Mouse (Mus musculus) skeletal muscle tissue, adult 2 months (tissue): ENCODE results near the gene Ranbp9.
A peak's percentile ranks its signal among the peaks of the same experiment; 100 is the strongest.

Experiments
- DNase-seq: peaks from one replicate; pipeline ENCODE4 v3.0.0-alpha.2; 2012; ENCODE audit warnings: low read depth, low spot score

Ranbp9 gene

DNA sequence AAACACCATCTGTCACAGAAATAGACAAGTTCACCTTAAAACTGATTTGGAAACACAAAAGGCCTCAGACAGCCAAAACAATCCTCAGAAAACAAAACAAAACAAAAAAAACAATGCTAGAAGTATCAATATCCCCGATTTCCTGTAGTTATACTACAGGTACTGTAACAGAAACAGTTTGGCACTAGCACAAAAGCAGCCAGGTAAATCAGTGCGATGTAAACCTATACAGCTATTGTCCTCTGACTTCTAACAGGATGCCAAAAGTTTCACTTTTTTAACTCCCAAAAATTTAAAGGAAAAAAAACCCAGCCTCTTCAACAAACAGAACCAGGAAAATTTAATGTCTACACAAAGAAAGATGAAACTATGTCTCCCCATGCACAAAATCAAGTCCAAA is 28.9 kb downstream of the Ranbp9 start:
- DNase-seq = no peak

DNA sequence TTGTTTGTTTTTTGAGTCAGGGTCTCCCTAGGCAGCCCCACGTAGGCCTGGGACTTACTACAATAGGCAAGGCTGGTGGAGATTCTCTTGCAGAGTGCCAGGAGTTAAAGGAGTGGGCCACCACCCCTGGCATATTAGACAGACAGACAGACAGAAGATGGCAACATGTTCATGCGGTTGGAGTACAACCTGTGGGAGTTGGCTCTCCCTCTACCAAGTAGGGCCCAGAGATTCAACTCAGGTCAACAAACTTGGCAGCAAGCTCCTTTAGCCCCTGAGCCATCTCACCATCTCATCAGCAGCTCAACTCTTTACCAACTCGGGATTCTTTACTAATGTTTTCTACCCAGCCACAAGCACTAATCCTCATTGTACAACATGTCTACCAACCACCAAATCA is 30.4 kb downstream of the Ranbp9 start:
- no peak for DNase-seq

DNA sequence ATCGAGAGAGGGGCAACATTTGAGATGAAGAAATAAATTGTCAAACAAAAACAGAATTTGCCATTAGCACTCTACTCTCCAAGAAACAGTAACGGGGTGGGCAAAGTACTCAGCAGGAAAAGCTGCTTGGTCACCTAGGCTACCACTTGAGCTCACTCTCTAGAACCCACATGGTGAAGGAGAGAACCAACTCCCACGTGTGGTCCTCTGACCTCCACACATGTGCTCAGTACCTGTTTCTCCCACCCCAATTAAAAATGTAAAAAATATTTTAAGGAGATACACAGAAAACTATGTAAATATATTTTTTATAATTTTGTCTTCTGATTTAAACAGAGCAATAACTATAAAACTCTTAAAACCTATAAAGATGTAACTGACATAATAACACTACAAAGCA is 33.4 kb downstream of the Ranbp9 start:
- no peak for DNase-seq

DNA sequence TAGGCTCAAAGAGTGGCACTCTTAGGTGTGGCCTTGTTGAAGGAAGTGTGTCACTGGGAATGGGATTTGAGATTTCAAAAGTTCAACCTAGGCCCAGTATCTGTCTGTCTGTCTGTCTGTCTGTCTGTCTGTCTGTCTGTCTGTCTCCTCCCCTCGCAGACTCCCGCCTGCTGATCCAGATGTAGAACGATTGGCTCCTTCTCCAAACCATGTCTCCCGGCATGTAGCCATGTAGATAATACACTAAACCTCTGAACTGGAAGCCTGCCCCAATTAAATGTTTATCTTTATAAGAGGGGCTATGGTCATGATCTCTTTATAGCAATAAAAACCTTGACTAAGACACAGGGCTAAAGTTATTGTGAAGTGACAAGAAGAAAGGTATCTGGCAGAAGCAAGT is 35.3 kb downstream of the Ranbp9 start:
- DNase-seq = no peak

DNA sequence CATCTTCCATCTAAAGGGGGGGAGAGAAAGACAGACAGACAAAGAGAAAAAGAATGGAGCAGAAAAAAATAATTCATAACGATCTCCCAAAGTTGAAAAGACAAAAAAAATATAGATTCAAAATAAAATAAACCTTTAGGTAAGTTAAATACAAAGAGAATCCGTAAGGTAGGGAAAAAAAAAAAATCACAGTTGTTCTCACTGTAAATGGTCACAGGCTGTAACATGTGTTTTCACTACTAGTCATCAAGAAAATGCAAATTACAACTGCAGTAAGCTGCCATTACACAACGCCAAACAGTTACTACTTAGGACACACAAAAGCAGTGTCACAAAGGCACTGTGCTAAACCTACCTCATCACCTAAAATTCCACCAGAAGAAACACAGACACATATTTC is 36.4 kb downstream of the Ranbp9 start:
- DNase-seq = no peak

DNA sequence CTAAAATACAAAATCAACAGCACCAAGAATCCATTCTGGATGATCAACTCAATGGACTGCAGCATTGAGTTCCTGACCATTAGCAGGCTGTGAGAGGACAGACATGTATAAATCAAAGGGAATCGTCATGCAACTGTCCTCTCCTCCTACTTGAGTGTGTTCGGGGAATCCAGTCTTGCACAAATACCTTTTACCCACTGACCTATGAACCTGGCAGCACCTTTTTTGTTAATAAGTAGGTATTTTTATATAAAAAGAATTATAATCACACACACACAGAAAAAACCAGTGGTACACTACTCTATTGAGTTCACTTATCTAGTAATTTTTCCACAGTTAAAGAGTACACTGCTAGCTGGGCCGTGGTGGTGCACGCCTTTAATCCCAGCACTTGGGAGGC is 37.4 kb downstream of the Ranbp9 start:
- no peak for DNase-seq

DNA sequence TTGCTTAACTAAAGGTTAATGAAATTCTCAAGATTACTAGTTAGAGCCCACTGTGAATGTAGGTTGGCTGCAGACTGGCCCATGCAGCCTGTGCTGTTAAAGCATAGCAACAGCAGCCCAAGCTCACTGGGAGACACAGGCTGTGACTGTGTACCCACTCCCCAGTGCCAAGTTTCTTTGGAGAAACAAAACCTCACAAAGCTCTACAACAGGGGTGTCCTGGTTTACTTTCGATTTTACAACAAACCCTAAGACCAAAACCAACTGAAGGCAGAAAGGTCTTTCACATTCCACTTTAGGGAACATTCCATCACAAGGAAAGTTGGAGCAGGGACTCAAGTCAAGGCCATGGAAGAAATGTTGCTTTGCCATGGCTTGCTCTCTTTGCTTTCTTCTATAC is 38.5 kb downstream of the Ranbp9 start:
- DNase-seq = no peak

DNA sequence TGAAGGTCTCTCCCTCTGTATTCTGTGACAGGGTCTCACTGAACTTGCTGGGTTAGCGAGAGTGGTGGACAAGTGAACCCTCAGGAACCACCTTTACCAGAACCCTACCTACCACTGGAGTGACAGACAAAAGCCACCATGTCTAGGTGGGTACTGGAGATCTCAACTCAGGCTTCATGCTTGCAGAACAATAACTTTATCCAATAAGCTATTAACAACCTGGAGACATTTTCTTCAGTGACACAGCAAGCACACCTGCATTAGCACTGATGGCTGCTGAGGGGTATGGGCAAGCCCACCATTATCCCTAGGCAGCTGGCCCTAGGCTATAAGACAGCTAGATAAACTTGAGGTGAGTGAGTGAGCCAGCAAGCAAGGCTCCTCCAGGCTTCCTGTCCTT is 40.7 kb downstream of the Ranbp9 start:
- DNase-seq = no peak

DNA sequence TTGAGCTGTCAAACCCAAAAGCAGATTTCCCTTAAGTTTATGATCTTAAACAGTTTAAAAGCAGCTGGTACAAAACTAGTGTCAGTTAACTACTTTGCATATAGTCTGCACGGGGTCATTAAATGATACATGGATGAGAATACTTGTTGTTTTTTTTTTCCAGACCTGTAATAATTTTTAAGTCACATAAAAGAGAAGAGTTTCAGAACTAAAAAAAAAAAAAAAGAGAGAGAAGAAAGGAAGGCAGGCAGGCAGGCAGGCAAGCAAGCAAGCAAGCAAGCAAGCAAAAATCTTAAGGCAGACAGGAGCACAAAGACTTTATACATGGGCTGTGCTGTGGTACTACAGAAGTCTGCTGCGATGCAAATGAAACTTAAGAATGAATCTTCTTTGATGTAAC is 47.7 kb downstream of the Ranbp9 start:
- no peak for DNase-seq

DNA sequence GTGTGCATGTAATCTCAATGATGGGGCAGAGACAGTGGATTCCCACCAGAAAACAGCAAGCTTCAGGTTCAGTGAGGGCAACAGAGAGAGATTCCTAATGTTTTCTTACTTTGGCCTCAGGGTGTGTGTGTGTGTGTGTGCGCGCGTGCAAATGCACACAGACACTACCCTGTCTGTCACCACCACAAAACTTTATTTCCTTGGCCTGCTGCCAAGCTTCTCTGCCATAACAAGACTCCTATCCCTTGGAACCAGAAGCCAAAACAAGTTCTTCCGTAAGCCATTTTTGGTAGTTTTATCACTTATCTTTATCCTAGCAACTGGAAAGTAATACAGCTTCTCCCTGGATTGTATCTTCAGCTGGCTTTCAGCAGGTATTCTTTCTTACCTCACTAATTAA is 52.6 kb downstream of the Ranbp9 start:
- no peak for DNase-seq

DNA sequence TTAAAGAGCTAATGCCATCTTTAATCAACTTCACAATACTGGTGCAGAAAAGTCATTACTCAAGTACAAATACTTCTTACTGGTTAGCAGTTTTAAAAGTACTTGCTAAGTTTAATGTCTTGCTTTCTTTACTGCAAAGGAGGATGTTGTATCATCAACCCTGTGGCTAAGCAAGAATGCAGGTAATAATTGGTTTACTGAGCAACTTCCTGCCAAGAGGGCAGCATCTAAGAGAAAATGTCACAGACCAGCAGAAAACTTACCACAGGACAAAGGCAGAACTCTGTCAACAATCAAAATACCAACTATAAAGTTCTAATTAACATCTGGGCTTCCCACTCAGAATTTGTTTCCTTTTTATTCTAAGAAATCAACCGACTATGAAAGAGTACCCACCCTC is 65.8 kb downstream of the Ranbp9 start:
- no peak for DNase-seq

DNA sequence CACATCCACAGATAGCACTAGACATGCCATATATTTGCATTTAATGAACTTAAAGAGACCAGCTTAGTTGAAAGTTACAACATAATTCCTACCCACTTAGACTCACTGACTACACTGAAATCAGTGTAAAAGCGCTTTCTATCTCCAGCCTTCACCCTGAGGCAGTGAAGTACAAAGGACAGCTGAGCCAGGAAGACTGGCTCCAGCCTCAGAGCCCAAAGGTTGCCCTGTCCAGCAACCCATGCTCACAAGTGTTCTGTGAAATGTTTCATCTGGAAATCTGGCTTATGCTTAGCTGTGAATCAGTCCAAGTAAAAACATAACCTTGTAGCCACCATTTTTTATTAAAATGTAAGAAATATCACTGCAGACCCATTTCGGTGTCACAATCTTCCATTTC is 67.5 kb downstream of the Ranbp9 start:
- no peak for DNase-seq

DNA sequence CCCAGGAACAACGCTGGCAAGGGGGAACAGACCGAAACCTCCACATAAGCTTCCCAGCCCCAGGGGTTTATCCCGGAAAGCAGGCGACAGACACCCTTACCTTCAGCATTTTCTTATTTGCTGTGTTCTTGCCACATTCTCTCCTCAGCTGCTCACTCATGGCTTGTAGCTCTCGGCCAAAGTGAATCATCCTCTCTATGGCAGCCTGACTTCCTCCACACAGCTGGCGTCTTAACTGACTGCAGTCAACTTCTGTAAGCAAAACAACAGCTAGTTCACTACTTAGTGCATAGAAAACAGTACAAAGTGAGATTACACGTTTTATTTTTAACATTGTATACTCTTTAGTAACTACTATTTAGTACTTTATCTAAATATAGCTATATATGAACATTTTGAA is 68.8 kb downstream of the Ranbp9 start:
- no peak for DNase-seq

DNA sequence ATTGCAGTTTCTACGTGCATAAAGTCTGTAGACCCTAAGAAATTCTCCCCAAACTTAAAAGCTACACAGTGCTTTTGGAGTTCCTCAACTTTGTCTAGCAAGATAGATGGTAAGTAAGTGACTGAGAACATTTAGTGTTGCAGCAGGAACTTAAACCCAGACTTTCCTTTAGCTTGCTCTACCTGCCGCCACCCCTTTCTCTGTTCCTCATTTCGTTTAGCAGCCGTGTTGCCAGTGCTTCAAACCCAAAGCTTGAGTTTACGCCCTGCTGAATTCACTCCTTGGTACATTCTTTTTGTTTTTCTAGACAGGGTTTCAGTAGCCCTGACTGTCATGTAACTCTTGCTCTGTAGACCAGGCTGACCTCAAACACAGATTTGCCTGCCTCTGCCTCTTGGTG is 81.5 kb downstream of the Ranbp9 start:
- DNase-seq = no peak

DNA sequence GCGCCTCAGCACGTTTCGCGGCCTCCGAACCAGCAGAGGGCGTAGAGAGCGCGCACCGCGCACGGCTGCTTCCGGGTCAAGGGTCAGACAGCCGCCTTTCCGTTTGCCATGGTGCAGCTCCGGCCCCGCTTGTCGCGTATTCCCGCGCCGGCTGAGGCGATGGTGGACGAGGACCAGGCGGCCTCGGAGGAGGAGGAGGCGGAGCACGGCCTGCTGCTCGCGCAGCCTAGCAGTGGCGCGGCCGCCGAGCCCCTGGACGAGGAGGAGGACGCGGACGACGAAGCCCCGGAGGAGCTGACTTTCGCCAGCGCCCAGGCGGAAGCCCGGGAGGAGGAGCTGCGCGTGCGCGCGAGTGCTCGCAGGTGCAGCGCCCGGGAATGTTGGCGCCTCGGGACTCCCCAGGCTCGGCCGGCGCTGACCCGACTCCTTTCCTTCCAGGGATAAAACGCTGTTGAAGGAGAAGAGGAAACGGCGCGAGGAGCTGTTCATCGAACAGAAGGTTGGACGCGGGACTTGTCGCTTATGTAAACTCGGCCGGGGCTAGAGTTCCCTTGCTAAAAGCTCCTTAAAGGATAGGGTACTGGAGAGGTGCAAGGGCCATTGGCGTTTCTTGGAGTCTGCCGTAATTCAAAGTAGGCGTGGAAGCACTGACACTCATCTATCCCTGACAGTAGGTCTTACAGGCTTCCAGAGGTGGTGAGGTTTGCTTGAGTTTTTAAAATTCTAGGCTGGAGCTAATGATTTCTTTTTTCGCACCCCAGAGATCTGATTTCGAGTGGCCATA is 82.6 kb downstream of the Ranbp9 start, which contains the start of gene Nol7:
Gene Nol7 (plus strand): TSS at position 94 of the 784 bp plus-strand sequence.
- peak; percentile 93 for DNase-seq

DNA sequence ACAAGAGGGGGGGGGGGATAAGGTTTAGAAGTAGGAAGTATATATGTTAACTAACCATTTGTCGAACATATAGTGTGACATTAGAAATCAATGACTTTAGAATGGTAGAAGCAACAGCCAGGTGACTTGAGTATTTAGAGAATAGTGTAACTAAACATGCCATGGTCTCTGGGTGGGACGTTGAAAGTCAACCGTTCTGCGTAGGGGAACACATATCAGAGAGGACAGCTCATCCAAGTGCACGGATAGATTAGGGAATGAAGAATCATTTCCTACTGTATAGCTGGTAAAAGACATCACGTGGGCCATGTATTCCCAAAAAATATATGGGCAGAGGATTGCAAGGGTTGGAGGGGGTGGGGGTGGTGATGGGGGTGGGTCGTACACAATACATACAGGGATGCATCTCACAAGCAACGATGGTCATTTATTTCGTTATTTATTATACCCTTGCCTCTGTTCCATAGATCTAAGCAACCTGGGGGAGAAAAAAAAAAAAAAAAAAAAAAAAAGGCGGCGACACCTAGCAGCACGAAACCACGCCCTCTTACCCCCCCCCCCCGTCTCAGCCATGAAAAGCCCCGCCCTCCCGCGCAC is 83.3 kb downstream of the Ranbp9 start:
- DNase-seq = no peak

DNA sequence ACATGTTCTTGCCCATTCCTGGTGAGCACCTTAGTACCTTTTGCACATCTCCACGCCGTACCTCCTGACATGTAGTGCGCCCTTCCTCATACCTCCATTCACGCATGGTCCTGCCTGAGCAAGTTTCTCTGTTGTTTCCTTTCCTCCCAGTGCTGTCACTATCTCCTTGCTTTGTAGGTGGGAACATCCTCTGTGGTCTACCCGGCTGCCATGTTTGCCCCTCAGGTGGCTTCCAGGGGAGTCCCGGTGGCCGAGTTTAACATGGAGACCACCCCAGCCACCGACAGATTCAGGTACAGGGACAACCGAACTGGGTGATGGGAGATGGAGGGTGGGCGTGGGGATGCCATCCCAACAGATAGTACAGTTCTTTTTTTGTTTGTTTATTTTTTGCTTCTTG is 95.8 kb downstream of the Ranbp9 start:
- no peak for DNase-seq

DNA sequence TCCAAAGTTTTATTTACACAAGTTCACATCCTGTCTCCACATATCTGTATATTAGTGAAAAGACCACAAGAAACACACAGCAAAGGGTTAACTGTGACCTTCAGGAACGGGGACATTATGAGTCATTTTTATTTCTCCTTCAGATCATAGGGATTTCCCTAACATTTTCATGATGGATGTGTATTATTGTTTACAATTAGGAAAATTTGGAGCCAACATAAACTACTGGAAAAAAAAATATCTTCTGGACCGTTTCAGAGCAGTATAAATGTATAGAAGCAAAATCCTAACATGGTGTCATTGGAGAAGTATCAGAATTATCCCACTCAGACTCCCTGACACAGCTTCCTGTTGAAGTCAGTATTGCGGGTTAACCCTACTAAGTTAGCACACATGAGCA is 101.1 kb downstream of the Ranbp9 start:
- DNase-seq = no peak

DNA sequence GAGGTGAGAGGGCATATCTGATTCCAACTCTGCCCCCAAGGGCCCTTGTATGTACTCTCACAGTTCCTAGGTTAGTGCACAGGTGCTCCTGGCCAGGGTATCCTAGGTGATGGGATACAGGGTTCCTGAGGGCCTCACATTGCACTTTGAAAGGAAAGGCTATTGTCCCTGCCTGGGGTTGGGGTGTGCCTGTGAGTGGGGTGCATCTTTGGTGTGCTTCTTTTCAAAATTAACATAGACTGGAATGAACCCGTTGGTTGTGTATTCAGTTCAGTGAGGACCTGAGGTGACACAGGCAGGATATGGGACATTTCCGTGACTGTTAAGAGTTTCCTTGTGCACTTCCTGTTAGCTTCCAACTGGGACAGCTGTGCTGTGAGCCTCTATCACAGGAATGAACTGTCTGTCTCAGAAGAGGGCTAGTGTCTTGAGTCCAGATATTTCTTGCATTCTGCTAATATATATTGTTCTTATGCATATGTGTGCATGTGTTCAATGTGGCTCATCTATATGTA is 106.1 kb downstream of the Ranbp9 start:
- no peak for DNase-seq

DNA sequence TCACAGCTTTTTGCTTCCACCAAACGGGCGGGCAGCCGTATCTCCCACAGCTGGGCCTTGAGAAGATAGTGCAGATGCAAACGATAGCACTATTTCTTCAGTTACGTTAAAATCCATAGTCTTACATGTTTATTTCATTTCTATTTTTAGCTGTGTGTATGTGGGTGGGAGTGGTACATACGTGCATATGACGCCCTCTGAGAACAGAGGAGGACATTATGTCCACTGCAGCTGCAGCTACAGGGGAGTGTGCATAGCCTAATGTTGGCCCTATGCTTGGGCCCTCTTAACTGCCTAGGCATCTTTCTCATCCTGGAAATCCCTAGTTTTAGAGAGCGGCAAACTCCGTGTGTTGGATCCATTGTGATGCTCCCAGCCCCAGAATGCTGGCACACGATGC is 106.9 kb downstream of the Ranbp9 start:
- DNase-seq = no peak

DNA sequence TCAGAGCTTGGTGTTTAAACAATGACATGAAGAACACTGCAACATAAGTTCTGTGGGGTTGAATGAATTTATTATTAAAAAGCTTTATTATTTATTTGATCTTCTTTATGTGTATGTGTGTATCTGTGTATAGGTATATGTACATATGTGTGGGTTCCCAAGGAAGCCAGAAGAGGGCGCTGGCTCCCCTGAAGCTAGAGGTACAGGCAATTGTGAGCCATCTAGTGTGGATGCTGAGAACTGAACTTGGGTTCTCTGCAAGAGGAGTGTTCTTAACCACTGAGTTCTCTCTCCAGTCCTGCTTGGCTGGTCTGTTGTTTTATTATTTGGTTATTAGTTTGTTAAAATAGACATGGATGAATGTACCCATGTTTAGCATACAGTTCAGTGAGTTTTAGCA is 108.2 kb downstream of the Ranbp9 start:
- no peak for DNase-seq

DNA sequence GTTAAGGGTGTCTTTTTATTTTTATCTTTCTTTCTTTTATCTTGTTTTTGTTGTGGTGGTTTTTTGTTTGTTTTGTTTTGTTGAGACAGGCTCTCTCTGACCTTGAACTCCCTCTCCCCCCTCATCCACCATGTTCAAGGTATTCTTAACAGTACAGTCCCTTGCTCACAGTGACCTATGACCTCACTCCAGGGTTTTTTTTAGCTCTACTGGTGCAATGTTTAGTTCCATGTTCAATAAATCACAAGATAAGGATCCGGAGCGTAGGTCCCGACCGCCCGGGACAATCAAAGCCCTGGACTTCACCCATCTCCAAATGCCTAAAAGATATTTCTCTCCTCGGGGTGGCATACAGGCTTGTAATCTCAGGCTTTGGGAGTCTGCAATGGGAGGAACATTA is 111.0 kb downstream of the Ranbp9 start:
- no peak for DNase-seq

DNA sequence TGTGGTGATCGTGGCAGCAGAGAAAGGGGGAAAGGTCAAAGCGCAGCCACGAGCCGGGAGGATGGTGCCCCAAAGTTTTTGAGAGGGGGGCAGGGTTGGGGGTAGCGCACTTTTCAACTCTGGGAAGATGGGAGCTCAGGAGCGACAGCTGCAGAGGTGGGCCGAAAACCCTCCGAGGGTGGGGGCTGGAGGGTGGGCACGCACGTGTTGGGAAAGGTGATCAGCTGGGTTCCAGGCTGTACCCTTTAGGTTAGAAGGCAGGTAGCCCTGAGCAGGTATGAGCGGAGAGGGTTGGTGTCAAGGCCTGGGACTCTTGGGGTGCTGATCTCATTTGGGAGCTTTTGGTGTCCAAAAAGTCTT is 115.3 kb downstream of the Ranbp9 start:
- no peak for DNase-seq
